Mouse (Mus musculus): Measurements from ENCODE around the gene St3gal5. TPM values are rescaled to one million over a fixed set of nuclear protein-coding genes. Genes with fewer than 3 reads are reported as not detected.

The St3gal5 gene
- total and polyA plus RNA-seq, 3 experiments: 24.4 to 51.8 TPM; not detected in 1

DNA sequence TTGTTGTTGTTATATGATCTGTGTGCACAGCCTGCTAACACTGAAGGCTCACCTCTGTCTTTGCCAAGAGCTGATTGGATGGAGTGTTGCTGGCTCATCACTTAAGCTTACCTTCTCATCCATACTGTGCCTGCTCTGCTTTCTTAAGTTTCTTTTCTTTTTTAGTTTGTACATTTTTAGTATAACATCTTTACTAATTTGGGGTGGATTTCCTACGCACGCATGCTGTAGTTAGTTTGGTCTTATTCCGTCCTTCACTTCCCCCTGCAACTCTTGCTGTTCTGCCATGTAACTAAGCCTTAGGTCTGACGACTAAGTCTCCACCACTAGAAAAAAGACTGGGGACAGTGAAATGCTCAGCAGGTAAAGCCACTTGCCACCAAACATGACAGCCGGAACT is 48.7 kb upstream of the St3gal5 start:
- DNase-seq (ENCODE audit: low read depth, low spot score): no peak
- no peaks in the 10 kb centered on the region; a peak in 1 of 4 replicates for H3K27me3 ChIP-seq (ENCODE audit: control insufficient read depth in 1 of 2, insufficient read depth in 2 of 2, low read length in 2 of 2)
- no peaks in the 10 kb centered on the region for H3K79me2 ChIP-seq (ENCODE audit: control insufficient read depth, insufficient read depth, low read length, poor library complexity)
- H3K9ac ChIP-seq (ENCODE audit: control insufficient read depth, low read depth, low read length, poor library complexity, severe bottlenecking): no peak overlapping the region
- H3K27ac ChIP-seq (ENCODE audit: control insufficient read depth, low read depth, low read length): no peak overlapping the region
- no peaks in the 10 kb centered on the region for H3K9me3 ChIP-seq (replicated peaks; ENCODE audit: insufficient read depth, low read length)
- TF ChIP-seq ELF1 (IDR thresholded peaks at IDR 0.05; ENCODE audit: low read depth, low read length) (no peak), USF2 (IDR thresholded peaks at IDR 0.05; ENCODE audit: borderline replicate concordance in 1 of 2, insufficient read depth in 1 of 2, low read depth in 1 of 2, low read length in 2 of 2) (no peak), MAX (IDR thresholded peaks at IDR 0.05; ENCODE audit: low read length) (no peak), MEF2A (IDR thresholded peaks at IDR 0.05; ENCODE audit: extremely low read depth, insufficient replicate concordance, low read depth, low read length, poor library complexity, severe bottlenecking) (no peak), BHLHE40 (IDR thresholded peaks at IDR 0.05; ENCODE audit: borderline replicate concordance, low read depth, low read length) (no peak), E2F4 (IDR thresholded peaks at IDR 0.05; ENCODE audit: borderline replicate concordance, low read depth, low read length) (no peak), CHD2 (IDR thresholded peaks at IDR 0.05; ENCODE audit: low read length) (no peak)
- no peaks in the 10 kb centered on the region for H3K36me3 ChIP-seq (ENCODE audit: control insufficient read depth in 1 of 2, insufficient read depth in 2 of 2, low read length in 2 of 2)
- no peak overlapping the region for H3K4me3 ChIP-seq (ENCODE audit: control insufficient read depth in 1 of 2, insufficient read depth in 1 of 2, low read depth in 2 of 2, low read length in 2 of 2)
- no peaks in the 10 kb centered on the region for H3K4me1 ChIP-seq (ENCODE audit: control insufficient read depth in 1 of 2, insufficient read depth in 2 of 2, low read length in 2 of 2)

DNA sequence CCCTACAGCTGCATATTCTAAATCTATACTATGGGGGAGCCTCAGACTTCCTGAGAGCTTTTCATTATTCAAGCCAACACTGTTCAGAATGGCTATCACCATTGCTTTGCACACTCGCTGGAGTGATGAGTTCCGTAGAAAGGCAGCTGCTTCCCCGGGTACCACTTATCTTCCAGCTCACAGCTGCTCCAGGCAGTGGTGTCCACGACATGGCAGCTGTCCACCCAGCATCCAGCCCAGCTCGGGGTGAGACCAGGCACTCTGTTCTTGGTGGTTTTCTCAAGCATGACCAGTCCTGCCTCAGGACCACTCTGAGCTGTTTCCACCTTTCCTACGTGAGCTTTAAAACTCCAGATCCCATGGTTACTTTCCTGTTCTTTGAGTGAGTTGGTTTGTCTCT is 47.5 kb upstream of the St3gal5 start:
- H3K27ac ChIP-seq (ENCODE audit: control insufficient read depth, low read depth, low read length): no peak overlapping the region
- no peak for TF ChIP-seq RCOR1 (IDR thresholded peaks at IDR 0.05; ENCODE audit: low read depth, low read length)
- TF ChIP-seq ZNF384 (IDR thresholded peaks at IDR 0.05; ENCODE audit: low read depth, low read length): no peak
- TF ChIP-seq ZC3H11A (IDR thresholded peaks at IDR 0.05; ENCODE audit: low read depth, low read length): no peak
- no peak for TF ChIP-seq ELF1 (IDR thresholded peaks at IDR 0.05; ENCODE audit: low read depth, low read length)
- no peak for TF ChIP-seq USF2 (IDR thresholded peaks at IDR 0.05; ENCODE audit: borderline replicate concordance in 1 of 2, insufficient read depth in 1 of 2, low read depth in 1 of 2, low read length in 2 of 2)
- TF ChIP-seq HCFC1 (IDR thresholded peaks at IDR 0.05; ENCODE audit: low read depth, low read length): no peak
- no peak for TF ChIP-seq GABPA (IDR thresholded peaks at IDR 0.05; ENCODE audit: low read depth, low read length)
- no peak for TF ChIP-seq MAZ (IDR thresholded peaks at IDR 0.05; ENCODE audit: low read depth, low read length)
- TF ChIP-seq RAD21 (IDR thresholded peaks at IDR 0.05; ENCODE audit: low read depth, low read length): no peak
- no peak for TF ChIP-seq SIN3A (IDR thresholded peaks at IDR 0.05; ENCODE audit: low read length)
- no peak for TF ChIP-seq POLR2AphosphoS5 (IDR thresholded peaks at IDR 0.05; ENCODE audit: borderline replicate concordance, low read depth, low read length)
- no peak for TF ChIP-seq CTCF (IDR thresholded peaks at IDR 0.05 in 2 of 3, conservative IDR thresholded peaks at IDR 0.05 in 1 of 3; ENCODE audit: control insufficient read depth in 1 of 3, insufficient read depth in 1 of 3, low read depth in 2 of 3, low read length in 3 of 3, poor library complexity in 1 of 3, severe bottlenecking in 1 of 3)
- TF ChIP-seq NRF1 (IDR thresholded peaks at IDR 0.05; ENCODE audit: insufficient read depth, low read depth, low read length, poor library complexity, severe bottlenecking): no peak
- H3K9me3 ChIP-seq (replicated peaks; ENCODE audit: insufficient read depth, low read length): no peaks in the 10 kb centered on the region
- DNase-seq (ENCODE audit: low read depth, low spot score): no peak
- no peak overlapping the region for H3K4me3 ChIP-seq (ENCODE audit: control insufficient read depth in 1 of 2, insufficient read depth in 1 of 2, low read depth in 2 of 2, low read length in 2 of 2)
- H3K9ac ChIP-seq (ENCODE audit: control insufficient read depth, low read depth, low read length, poor library complexity, severe bottlenecking): no peak overlapping the region
- no peaks in the 10 kb centered on the region for H3K36me3 ChIP-seq (ENCODE audit: control insufficient read depth in 1 of 2, insufficient read depth in 2 of 2, low read length in 2 of 2)
- H3K4me1 ChIP-seq (ENCODE audit: control insufficient read depth in 1 of 2, insufficient read depth in 2 of 2, low read length in 2 of 2): no peaks in the 10 kb centered on the region
- H3K79me2 ChIP-seq (ENCODE audit: control insufficient read depth, insufficient read depth, low read length, poor library complexity): no peaks in the 10 kb centered on the region
- no peaks in the 10 kb centered on the region; a peak in 1 of 4 replicates for H3K27me3 ChIP-seq (ENCODE audit: control insufficient read depth in 1 of 2, insufficient read depth in 2 of 2, low read length in 2 of 2)
